Mouse (Mus musculus) olfactory bulb, adult 2 months (tissue): Measurements from ENCODE around the gene Ulk3. TPM values are rescaled to one million over a fixed set of nuclear protein-coding genes. Genes with fewer than 3 reads are reported as not detected.

Experiments used
- H3K27ac ChIP-seq: fragments of 200-500 bp; 2 replicates; pipeline ENCODE4 v1.5.1; 2012; ENCODE audit warnings: low read depth, low read length; ENCODE audit not compliant: insufficient read depth
- H3K4me1 ChIP-seq: fragments of 200-500 bp; 2 replicates; pipeline ENCODE4 v1.6.1; 2012; ENCODE audit warnings: low read length; ENCODE audit not compliant: control insufficient read depth, insufficient read depth
- H3K4me3 ChIP-seq: fragments of 200-500 bp; 2 replicates; pipeline ENCODE4 v1.5.1; 2012; ENCODE audit warnings: mild to moderate bottlenecking, low read depth, low read length, moderate library complexity; ENCODE audit not compliant: insufficient read depth
- CTCF ChIP-seq: fragments of 200-500 bp; IDR thresholded peaks from 2 replicates; pipeline ENCODE4 v1.5.1; 2012; ENCODE audit warnings: low read depth, mild to moderate bottlenecking, low read length, moderate library complexity; ENCODE audit not compliant: insufficient read depth
- POLR2A ChIP-seq: fragments of 200-500 bp; IDR thresholded peaks from 2 replicates; pipeline ENCODE4 v1.6.1; 2012; ENCODE audit warnings: mild to moderate bottlenecking, low read depth, low read length, moderate library complexity; ENCODE audit not compliant: insufficient read depth
- WGBS: fragments of 180-500 bp; shearing (Covaris S2); methylation state at CpG from one replicate; pipeline ENCODE4 v1.1.7; 2018; 5-methylcytosine and 5-hydroxymethylcytosine counted together
- polyA plus RNA-seq: library from polyadenylated mRNA; stranded (reverse); fragments of >200 nt; gene quantifications from 2 replicates; pipeline ENCODE4 v1.2.4, GENCODE M21; 2012; ENCODE audit warnings: low replicate concordance; ENCODE audit not compliant: missing spikeins, insufficient read depth, insufficient read length

Gene Ulk3
- polyA plus RNA-seq, 1 experiment = not detected

DNA sequence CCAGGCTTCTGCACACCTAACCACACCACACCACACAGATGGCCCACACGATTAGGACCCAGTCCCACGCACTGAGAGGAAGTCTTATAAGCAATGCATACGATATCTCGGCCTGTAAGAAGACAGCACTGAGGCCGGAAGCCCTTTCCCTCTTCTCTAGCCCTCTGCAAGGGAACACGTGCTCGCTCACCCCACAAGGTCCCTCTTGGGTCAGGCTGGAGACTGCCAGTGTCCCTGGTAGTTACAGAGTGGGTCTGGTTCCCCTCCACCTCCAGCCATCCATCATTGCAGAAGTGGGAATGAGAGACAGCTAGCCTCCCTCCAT, 54.6 kb downstream of the Ulk3 start:
- no peak for TF ChIP-seq CTCF
- TF ChIP-seq POLR2A = no peak
- H3K4me3 ChIP-seq = peak overlapping the region; percentile 90
- peak overlapping the region; percentile 68 for H3K27ac ChIP-seq
- 17% methylated on average over 7 of the region's 7 CpGs for WGBS
- H3K4me1 ChIP-seq = peaks cover 51% of the 10 kb centered on the region

GRCm38 (mm10) chr9:57644442-57644943, 55.2 kb downstream of the Ulk3 start:
- H3K4me3 ChIP-seq = peak overlapping the region; percentile 90
- H3K27ac ChIP-seq = peak overlapping the region; percentile 48
- TF ChIP-seq POLR2A (no peak), CTCF (no peak)
- peaks cover 45% of the 10 kb centered on the region for H3K4me1 ChIP-seq
- under 1% methylated on average over 18 of the region's 18 CpGs for WGBS

- peak overlapping the region; percentile 90 for H3K4me3 ChIP-seq
- whole genome bisulfite sequencing = under 1% methylated on average over 81 of the region's 85 CpGs
- H3K27ac ChIP-seq = peak overlapping the region; percentile 96
- H3K4me1 ChIP-seq = peaks cover 38% of the 10 kb centered on the region
- peak; percentile 59; the same call in 1 of the 2 replicates for TF ChIP-seq POLR2A
- peak; percentile 97 for TF ChIP-seq CTCF
These were observed 56.0 kb downstream of the Ulk3 start for GRCm38 (mm10) chr9:57644944-57645893.

Other genes with a start within 250 kb of the Ulk3 start
- not detected in 2 replicates for gene Ppcdc, start 149.3 kb upstream of the Ulk3 start, polyA plus RNA-seq
- gene Scamp5, start 121.4 kb upstream of the Ulk3 start, polyA plus RNA-seq = not detected in 2 replicates
- not detected in 2 replicates for gene Rpp25, start 85.4 kb upstream of the Ulk3 start, polyA plus RNA-seq
- gene Cox5a, start 68.2 kb upstream of the Ulk3 start, polyA plus RNA-seq = not detected in 2 replicates
- not detected in 2 replicates for gene Fam219b, start 51.9 kb upstream of the Ulk3 start, polyA plus RNA-seq
- gene Mpi, start 36.7 kb upstream of the Ulk3 start, polyA plus RNA-seq = not detected in 2 replicates
- gene Scamp2, start 28.5 kb upstream of the Ulk3 start, polyA plus RNA-seq = not detected in 2 replicates
- gene Cplx3, start 16.8 kb downstream of the Ulk3 start, polyA plus RNA-seq = not detected in 2 replicates
- not detected in 2 replicates for gene Lman1l, start 31.3 kb downstream of the Ulk3 start, polyA plus RNA-seq
- not detected in 2 replicates for gene Csk, start 64.2 kb downstream of the Ulk3 start, polyA plus RNA-seq
- gene Cyp1a2, start 94.3 kb downstream of the Ulk3 start, polyA plus RNA-seq = not detected in 2 replicates
- gene Cyp1a1, start 98.5 kb downstream of the Ulk3 start, polyA plus RNA-seq = not detected in 2 replicates
- gene Edc3, start 119.1 kb downstream of the Ulk3 start, polyA plus RNA-seq = not detected in 2 replicates
- 308 TPM in 1 of 2 replicates, not detected in the other for gene Clk3, start 176.4 kb downstream of the Ulk3 start, polyA plus RNA-seq
- gene Arid3b, start 247.3 kb downstream of the Ulk3 start, polyA plus RNA-seq = not detected in 2 replicates